Mouse (Mus musculus) heart, embryonic 10.5 days (tissue): ENCODE measurements around the gene Cntnap2. TPM values are rescaled to one million over a fixed set of nuclear protein-coding genes. Genes with fewer than 3 reads are reported as not detected.

Source experiments
- DNase-seq: peaks from one replicate; pipeline ENCODE4 v3.0.0-alpha.2; 2017; ENCODE audit warnings: low spot score
- H3K27ac ChIP-seq: fragments of 300-500 bp; sonication (generic); 2 replicates; pipeline ENCODE4 v1.5.1; 2016; ENCODE audit warnings: mild to moderate bottlenecking
- H3K27me3 ChIP-seq: fragments of 300-500 bp; sonication (generic); 2 replicates; pipeline ENCODE4 v1.6.1; 2016; ENCODE audit warnings: mild to moderate bottlenecking; ENCODE audit not compliant: poor library complexity, insufficient read depth, severe bottlenecking
- H3K36me3 ChIP-seq: fragments of 300-500 bp; sonication (generic); 2 replicates; pipeline ENCODE4 v1.6.1; 2016; ENCODE audit warnings: mild to moderate bottlenecking, moderate library complexity
- H3K4me1 ChIP-seq: fragments of 300-500 bp; sonication (generic); 2 replicates; pipeline ENCODE4 v1.6.1; 2016; ENCODE audit warnings: mild to moderate bottlenecking
- H3K4me3 ChIP-seq: fragments of 300-500 bp; sonication (generic); 2 replicates; pipeline ENCODE4 v1.5.1; 2016; ENCODE audit warnings: mild to moderate bottlenecking, moderate library complexity
- H3K9me3 ChIP-seq: fragments of 300-500 bp; sonication (generic); 2 replicates; pipeline ENCODE4 v1.6.1; 2016; ENCODE audit warnings: mild to moderate bottlenecking, moderate library complexity
- WGBS: fragments of 180-500 bp; shearing (Covaris S2); methylation state at CpG from one replicate; pipeline ENCODE4 v1.1.7; 2016; 5-methylcytosine and 5-hydroxymethylcytosine counted together
- polyA plus RNA-seq: library from polyadenylated mRNA; unstranded; fragments of >200 nt; fragmentation: Nextera tagmentation; extraction: Ambion mirVana; gene quantifications from 2 replicates; pipeline ENCODE4 v1.2.1, GENCODE M21; 2016

Cntnap2 gene
- polyA plus RNA-seq, 1 experiment from 2014 or later = 1.4 TPM

DNA sequence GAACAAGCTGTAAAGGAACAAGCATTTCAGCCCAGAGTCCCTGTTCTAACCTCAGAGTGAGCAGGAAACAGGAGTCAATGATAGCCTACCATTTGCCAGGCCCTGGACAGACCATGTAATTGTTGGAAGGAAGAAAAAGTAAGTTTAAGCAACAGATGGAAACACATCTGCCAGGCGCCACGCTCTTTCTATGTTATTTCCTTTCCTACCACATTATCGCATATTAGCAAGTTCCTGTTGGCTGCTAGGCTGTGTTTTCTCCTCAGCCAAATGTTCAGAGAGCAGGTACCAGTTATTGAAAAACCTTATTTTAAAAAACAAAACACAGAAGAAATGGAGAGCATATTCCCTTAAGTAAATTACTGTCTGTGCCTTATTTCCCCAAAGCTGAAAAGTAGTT lies 1646.8 kb downstream of the Cntnap2 start:
- Histone ChIP-seq H3K36me3 (no peaks in the 10 kb centered on the region), H3K4me3 (no peak overlapping the region), H3K27ac (no peak overlapping the region), H3K9me3 (no peaks in the 10 kb centered on the region), H3K4me1 (no peaks in the 10 kb centered on the region), H3K27me3 (no peaks in the 10 kb centered on the region)
- no peak for DNase-seq
- WGBS = 76% methylated on average over 3 of the region's 3 CpGs

DNA sequence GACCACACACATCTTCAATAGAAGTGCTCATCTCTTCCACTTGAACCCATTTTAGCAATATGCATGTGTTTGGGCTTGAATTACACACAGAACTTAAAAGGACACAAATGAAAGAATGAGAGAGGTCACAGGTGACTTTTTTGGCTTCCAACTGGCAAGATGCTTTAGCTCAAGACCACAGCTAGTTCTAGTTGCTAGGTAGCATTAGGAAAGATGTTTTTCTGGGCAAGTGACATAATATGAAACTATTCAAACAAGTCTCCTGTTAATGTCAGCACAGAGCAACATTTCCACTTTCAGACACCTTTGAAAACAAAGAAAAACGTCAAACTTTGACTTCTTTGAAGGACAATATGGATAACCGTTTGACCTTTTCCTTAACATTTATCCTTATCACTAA lies 1657.4 kb downstream of the Cntnap2 start:
- no peak for DNase-seq
- 55% methylated on average over 2 of the region's 2 CpGs for WGBS
- no peak overlapping the region for H3K4me3 ChIP-seq
- H3K27ac ChIP-seq = no peak overlapping the region
- no peaks in the 10 kb centered on the region for H3K36me3 ChIP-seq
- no peaks in the 10 kb centered on the region for H3K27me3 ChIP-seq
- no peaks in the 10 kb centered on the region for H3K9me3 ChIP-seq
- H3K4me1 ChIP-seq = no peaks in the 10 kb centered on the region

- Histone ChIP-seq H3K36me3 (no peaks in the 10 kb centered on the region), H3K4me3 (no peak overlapping the region), H3K9me3 (no peaks in the 10 kb centered on the region), H3K4me1 (no peaks in the 10 kb centered on the region), H3K27me3 (no peaks in the 10 kb centered on the region), H3K27ac (no peak overlapping the region)
- DNase-seq = no peak
Measured at GRCm38 (mm10) chr6:46733794-46734193, 1674.6 kb downstream of the Cntnap2 start.

GRCm38 (mm10) chr6:46748448-46748847 lies 1689.3 kb downstream of the Cntnap2 start:
- no peak overlapping the region for H3K4me3 ChIP-seq
- DNase-seq = no peak
- H3K4me1 ChIP-seq = no peaks in the 10 kb centered on the region
- no peaks in the 10 kb centered on the region for H3K9me3 ChIP-seq
- no peak overlapping the region for H3K27ac ChIP-seq
- H3K36me3 ChIP-seq = no peaks in the 10 kb centered on the region
- no peaks in the 10 kb centered on the region for H3K27me3 ChIP-seq

DNA sequence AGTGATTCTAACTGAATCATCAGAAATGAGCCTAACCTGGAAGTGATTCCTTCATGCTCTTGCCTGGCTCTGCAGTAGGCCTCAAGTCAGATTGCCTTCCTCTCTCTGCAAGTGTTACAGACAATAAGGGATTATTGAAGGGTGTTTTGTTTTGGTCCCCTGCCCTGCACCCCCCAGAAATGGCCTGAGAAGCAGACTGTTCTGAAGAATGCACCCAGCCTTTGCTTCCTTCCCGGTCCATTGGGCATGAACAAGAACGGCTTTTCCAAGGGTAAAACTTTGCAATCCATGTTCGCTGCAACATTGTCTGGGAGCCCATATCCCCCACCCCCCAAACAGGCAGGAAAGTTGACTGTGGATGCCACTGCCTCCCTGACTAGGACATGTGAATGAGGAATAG lies 1704.3 kb downstream of the Cntnap2 start:
- DNase-seq = no peak
- Histone ChIP-seq H3K9me3 (no peaks in the 10 kb centered on the region), H3K36me3 (no peaks in the 10 kb centered on the region), H3K27ac (no peak overlapping the region), H3K27me3 (no peaks in the 10 kb centered on the region), H3K4me1 (no peaks in the 10 kb centered on the region), H3K4me3 (no peak overlapping the region)
- 72% methylated on average over 3 of the region's 3 CpGs for WGBS

DNA sequence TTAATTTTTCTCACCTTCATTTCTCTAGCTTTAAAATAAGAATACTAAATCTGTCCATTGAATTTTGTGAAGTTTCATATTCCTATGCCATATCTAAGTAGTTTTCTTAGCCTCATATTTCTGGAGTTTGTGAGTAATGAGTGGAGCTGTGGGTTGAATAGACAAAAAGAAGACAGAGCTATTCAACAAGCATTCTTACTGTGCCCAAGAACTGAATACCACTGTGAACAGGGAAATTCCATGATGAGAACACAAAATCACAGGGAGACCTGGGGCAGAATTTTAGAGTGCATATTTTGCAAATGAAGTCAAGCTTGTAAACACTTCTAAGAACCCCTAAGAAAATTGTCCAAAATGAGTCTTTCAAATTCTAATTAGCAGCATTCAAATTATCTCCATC lies 1715.4 kb downstream of the Cntnap2 start:
- Histone ChIP-seq H3K4me1 (no peaks in the 10 kb centered on the region), H3K27ac (no peak overlapping the region), H3K36me3 (no peaks in the 10 kb centered on the region), H3K27me3 (no peaks in the 10 kb centered on the region), H3K4me3 (no peak overlapping the region), H3K9me3 (no peaks in the 10 kb centered on the region)
- no peak for DNase-seq

- no peak overlapping the region for H3K27ac ChIP-seq
- H3K36me3 ChIP-seq = no peaks in the 10 kb centered on the region
- DNase-seq = no peak
- no peaks in the 10 kb centered on the region for H3K27me3 ChIP-seq
- no peaks in the 10 kb centered on the region for H3K9me3 ChIP-seq
- no peak overlapping the region for H3K4me3 ChIP-seq
- whole genome bisulfite sequencing = 73% methylated on average over 4 of the region's 4 CpGs
- H3K4me1 ChIP-seq = no peaks in the 10 kb centered on the region
Measured at GRCm38 (mm10) chr6:46802264-46803110, 1743.3 kb downstream of the Cntnap2 start.

- no peaks in the 10 kb centered on the region for H3K27me3 ChIP-seq
- 77% methylated on average over 3 of the region's 3 CpGs for WGBS
- no peaks in the 10 kb centered on the region for H3K9me3 ChIP-seq
- no peaks in the 10 kb centered on the region for H3K36me3 ChIP-seq
- H3K4me3 ChIP-seq = no peak overlapping the region
- no peak overlapping the region for H3K27ac ChIP-seq
- H3K4me1 ChIP-seq = peaks cover 10% of the 10 kb centered on the region; the same call in 1 of the 2 replicates
- no peak for DNase-seq
Measured at GRCm38 (mm10) chr6:46856635-46857034, 1797.5 kb downstream of the Cntnap2 start.

DNA sequence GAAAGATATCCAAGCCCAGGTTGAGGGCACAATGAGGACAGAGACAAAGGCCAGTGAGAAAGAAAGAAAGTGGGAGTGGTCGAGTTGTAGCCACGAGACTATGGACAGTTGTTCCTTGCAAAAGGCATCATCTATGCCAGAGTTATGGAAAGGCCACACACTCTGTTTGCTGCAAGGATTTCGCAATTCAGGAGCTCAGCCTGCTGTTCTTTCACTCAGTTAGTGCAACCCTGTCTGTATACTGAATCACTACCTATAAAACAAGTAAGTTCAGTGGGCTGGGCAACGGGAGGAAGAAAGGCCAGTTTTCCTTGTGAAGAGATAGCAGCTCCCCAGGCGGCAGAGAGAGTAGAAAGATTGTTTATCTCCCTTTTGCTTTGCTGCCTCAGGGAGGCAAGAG lies 1801.9 kb downstream of the Cntnap2 start:
- peaks cover 12% of the 10 kb centered on the region; the same call in 1 of the 2 replicates for H3K4me1 ChIP-seq
- WGBS = 13% methylated on average over 5 of the region's 5 CpGs
- no peaks in the 10 kb centered on the region for H3K36me3 ChIP-seq
- H3K27ac ChIP-seq = no peak overlapping the region; the same call in 1 of the 2 replicates
- H3K27me3 ChIP-seq = no peaks in the 10 kb centered on the region
- no peak for DNase-seq
- H3K9me3 ChIP-seq = no peaks in the 10 kb centered on the region
- H3K4me3 ChIP-seq = no peak overlapping the region

GRCm38 (mm10) chr6:46866317-46866716 lies 1807.2 kb downstream of the Cntnap2 start:
- no peaks in the 10 kb centered on the region for H3K9me3 ChIP-seq
- DNase-seq = no peak
- H3K36me3 ChIP-seq = no peaks in the 10 kb centered on the region
- H3K4me3 ChIP-seq = no peak overlapping the region
- H3K27ac ChIP-seq = no peak overlapping the region
- peaks cover 5% of the 10 kb centered on the region; the same call in 1 of the 2 replicates for H3K4me1 ChIP-seq
- no peaks in the 10 kb centered on the region for H3K27me3 ChIP-seq

- no peak for DNase-seq
Measured at GRCm38 (mm10) chr6:46886230-46886629, 1827.1 kb downstream of the Cntnap2 start.

GRCm38 (mm10) chr6:46909167-46909566 lies 1850.0 kb downstream of the Cntnap2 start:
- no peak for DNase-seq
- Histone ChIP-seq H3K9me3 (no peaks in the 10 kb centered on the region), H3K4me3 (no peak overlapping the region), H3K36me3 (no peaks in the 10 kb centered on the region), H3K27ac (no peak overlapping the region), H3K27me3 (no peaks in the 10 kb centered on the region), H3K4me1 (no peaks in the 10 kb centered on the region)
- 74% methylated on average over 2 of the region's 2 CpGs for whole genome bisulfite sequencing

More at GRCm38 (mm10) chr6:46886230-46886629, 1827.1 kb downstream of the Cntnap2 start:
- no peak overlapping the region for H3K4me3 ChIP-seq
- no peaks in the 10 kb centered on the region for H3K27me3 ChIP-seq
- no peaks in the 10 kb centered on the region for H3K9me3 ChIP-seq
- WGBS = 76% methylated on average over 2 of the region's 2 CpGs
- no peaks in the 10 kb centered on the region for H3K4me1 ChIP-seq
- H3K27ac ChIP-seq = no peak overlapping the region
- H3K36me3 ChIP-seq = no peaks in the 10 kb centered on the region

DNA sequence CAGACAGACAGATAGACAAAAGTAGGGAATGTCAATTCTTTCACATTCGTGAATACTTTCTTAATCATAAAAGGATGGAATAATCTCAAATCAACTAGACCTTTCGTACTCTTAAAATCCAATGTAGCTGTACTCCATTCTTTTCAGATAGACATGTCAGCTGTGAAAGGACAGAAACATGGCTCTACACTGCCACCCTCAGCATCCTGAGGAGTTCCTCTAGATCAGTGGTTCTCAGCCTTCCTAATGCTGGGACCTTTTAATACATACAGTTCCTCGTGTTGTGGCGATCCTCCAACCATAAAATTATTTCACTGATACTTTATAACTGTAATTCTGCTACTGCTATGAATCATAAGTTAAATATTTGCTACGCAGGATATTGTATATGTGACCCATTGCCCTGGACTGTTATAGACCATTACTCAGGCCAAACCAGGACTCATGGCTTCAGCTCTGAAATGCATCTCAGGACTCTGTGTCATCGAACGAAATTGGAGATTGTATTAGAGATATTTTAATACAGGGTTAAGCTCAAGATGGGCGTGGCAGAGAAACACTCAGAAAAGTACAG lies 1859.6 kb downstream of the Cntnap2 start:
- no peak overlapping the region for H3K27ac ChIP-seq
- no peaks in the 10 kb centered on the region for H3K9me3 ChIP-seq
- no peaks in the 10 kb centered on the region for H3K36me3 ChIP-seq
- 64% methylated on average over 8 of the region's 8 CpGs for WGBS
- DNase-seq = no peak
- no peaks in the 10 kb centered on the region for H3K27me3 ChIP-seq
- H3K4me3 ChIP-seq = no peak overlapping the region
- H3K4me1 ChIP-seq = no peaks in the 10 kb centered on the region
